Mouse (Mus musculus): ENCODE data around the gene Tril. TPM values are rescaled to one million over a fixed set of nuclear protein-coding genes. Genes with fewer than 3 reads are reported as not detected.

The Tril gene
- polyA plus RNA-seq, 1 experiment from 2014 or later: 17.8 TPM

DNA sequence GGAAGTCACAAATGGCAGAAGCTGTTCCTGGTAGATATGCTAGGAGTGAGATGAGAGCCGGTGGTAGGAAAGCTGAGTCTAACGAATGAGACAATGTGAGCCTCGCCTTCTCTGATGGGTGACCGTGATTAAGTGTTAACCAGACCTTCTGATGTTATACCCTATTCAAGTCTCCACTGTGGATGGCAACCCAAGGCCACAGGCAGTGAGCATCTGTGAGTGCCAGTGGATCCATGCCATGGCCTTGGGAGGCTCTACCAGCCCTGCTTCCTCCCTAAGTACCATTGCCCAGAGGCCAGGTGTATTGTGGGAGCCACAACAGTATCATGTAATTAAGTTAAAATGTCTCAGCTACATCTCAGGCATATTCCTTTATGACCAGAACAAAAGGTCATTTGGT, 17.1 kb downstream of the Tril start:
- H3K4me1 ChIP-seq (replicated peaks): peaks cover 17% of the 10 kb centered on the region
- WGBS: 97% methylated on average over 4 of the region's 4 CpGs
- H3K9me3 ChIP-seq: no peaks in the 10 kb centered on the region
- H3K27ac ChIP-seq (replicated peaks): no peak overlapping the region
- no peak overlapping the region for H3K9ac ChIP-seq
- ATAC-seq (ENCODE audit: low FRiP score, low read depth): no peak
- 0 out of 2 replicates have a peak, but pooled peaks cover 2% of the 10 kb centered on the region for H3K27me3 ChIP-seq
- H3K4me3 ChIP-seq: no peak overlapping the region
- no peaks in the 10 kb centered on the region for H3K36me3 ChIP-seq
- H3K4me2 ChIP-seq: no peak overlapping the region

DNA sequence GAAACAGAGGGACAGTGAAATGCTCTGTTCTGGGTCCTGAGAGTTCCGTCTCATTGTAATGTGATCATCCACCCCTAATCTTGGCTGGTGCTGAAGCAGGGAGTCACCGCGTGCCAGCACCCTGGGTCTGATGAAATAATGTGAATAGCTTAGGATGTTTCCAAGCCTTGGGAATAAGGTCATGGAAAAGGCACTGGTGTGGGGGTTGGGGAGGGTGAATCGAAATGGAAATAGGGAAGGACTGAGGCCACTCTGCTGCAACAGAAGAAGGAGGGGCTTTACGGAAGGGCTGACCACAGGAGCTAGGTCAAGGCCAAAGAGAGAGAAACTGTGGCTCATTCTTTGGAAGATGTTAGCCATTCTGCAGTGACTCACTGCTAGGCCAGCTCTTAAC, 18.7 kb downstream of the Tril start:
- no peak overlapping the region for H3K4me3 ChIP-seq
- peaks cover 13% of the 10 kb centered on the region for H3K4me1 ChIP-seq (replicated peaks)
- 61% methylated on average over 5 of the region's 5 CpGs for WGBS
- no peaks in the 10 kb centered on the region for H3K9me3 ChIP-seq
- H3K27ac ChIP-seq (replicated peaks): no peak overlapping the region
- no peak overlapping the region for H3K4me2 ChIP-seq
- ATAC-seq (ENCODE audit: low FRiP score, low read depth): no peak
- H3K9ac ChIP-seq: no peak overlapping the region
- 0 out of 2 replicates have a peak, but pooled peaks cover 2% of the 10 kb centered on the region for H3K27me3 ChIP-seq
- H3K36me3 ChIP-seq: no peaks in the 10 kb centered on the region

DNA sequence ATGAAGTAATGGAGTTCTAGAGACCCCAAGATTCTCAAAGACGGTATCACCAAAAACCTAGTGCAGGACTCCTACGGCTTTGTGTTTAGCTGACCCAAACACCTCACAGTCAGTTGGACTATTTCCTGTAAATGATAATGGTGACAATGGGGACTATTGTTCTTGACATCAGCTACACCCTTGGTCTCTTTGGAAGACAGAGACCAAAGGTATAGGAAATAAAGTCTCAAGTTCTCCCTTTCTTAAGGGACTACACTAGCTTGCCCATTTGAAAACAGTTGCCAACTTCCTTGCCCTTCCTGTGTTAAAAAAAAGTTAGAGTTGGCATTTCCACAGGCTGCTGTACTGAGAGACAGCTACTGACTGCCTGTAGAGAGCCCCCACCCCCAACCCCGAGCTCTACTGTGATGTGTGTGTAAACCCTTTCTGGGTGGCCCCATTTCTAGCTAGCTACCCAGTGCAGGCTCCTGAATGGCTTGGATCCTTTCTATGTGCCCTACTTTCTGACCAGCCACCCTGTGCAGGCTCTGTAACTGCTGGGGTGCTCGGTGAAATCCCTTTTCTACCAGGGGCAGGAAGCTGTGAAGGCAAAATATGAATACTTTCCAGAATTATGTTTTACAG, 19.2 kb downstream of the Tril start:
- no peak for ATAC-seq (ENCODE audit: low FRiP score, low read depth)
- Histone ChIP-seq H3K9ac (no peak overlapping the region), H3K4me1 (replicated peaks) (peaks cover 10% of the 10 kb centered on the region), H3K36me3 (no peaks in the 10 kb centered on the region), H3K4me3 (no peak overlapping the region), H3K4me2 (no peak overlapping the region), H3K27me3 (0 out of 2 replicates have a peak, but pooled peaks cover 2% of the 10 kb centered on the region), H3K9me3 (no peaks in the 10 kb centered on the region), H3K27ac (replicated peaks) (no peak overlapping the region)
- 67% methylated on average over 4 of the region's 4 CpGs for WGBS

DNA sequence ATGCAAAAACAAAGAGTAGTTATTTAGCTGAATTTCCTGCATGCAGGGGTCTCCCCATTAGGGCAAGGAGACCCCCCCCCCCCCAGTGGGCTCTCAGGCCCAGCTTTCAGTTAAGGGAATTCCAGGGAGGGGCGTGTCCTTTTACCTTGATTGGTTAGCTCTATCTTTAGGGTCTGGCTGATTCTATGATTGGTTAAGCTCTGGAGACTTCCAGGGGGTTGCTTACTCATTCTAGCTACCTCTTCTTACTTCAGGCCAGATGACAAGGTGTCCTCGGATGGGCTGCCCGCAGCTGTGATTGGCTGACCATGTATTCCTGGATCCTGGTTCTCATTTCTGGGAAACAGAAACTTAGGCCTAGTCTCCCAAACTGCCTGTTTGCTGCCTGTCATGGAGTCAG, 21.8 kb downstream of the Tril start:
- no peaks in the 10 kb centered on the region for H3K36me3 ChIP-seq
- H3K4me1 ChIP-seq (replicated peaks): peaks cover 19% of the 10 kb centered on the region
- H3K4me3 ChIP-seq: no peak overlapping the region
- no peak overlapping the region for H3K9ac ChIP-seq
- H3K27ac ChIP-seq (replicated peaks): no peak overlapping the region
- WGBS: 89% methylated on average over 3 of the region's 3 CpGs
- no peak overlapping the region for H3K4me2 ChIP-seq
- no peaks in the 10 kb centered on the region for H3K9me3 ChIP-seq
- no peak for ATAC-seq (ENCODE audit: low FRiP score, low read depth)
- 0 out of 2 replicates have a peak, but pooled peaks cover 2% of the 10 kb centered on the region for H3K27me3 ChIP-seq

DNA sequence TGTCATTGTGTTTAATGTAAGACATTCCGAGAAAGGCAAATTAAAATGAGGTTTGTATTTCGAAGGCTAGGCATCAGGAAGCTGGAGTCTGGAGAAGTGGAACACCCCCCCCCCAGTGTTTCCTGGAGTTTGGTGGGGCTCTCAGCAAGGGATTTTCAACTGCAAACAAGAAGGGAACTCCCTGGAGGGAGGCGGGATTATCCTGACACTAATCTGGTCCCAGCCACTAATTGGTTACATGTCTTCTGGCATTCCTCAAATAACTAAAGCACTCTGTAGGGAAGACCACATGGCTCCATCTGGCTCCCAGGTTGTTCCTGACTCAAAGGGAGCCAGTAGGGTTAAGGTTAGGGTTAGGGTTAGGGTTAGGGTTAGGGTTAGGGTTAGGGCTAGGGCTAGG, 23.8 kb downstream of the Tril start:
- Histone ChIP-seq H3K36me3 (no peaks in the 10 kb centered on the region), H3K4me2 (no peak overlapping the region), H3K9me3 (no peaks in the 10 kb centered on the region), H3K27me3 (0 out of 2 replicates have a peak, but pooled peaks cover 2% of the 10 kb centered on the region), H3K27ac (replicated peaks) (no peak overlapping the region), H3K4me3 (no peak overlapping the region), H3K4me1 (replicated peaks) (peaks cover 16% of the 10 kb centered on the region), H3K9ac (no peak overlapping the region)
- 76% methylated on average over 3 of the region's 3 CpGs for WGBS
- ATAC-seq (ENCODE audit: low FRiP score, low read depth): no peak

DNA sequence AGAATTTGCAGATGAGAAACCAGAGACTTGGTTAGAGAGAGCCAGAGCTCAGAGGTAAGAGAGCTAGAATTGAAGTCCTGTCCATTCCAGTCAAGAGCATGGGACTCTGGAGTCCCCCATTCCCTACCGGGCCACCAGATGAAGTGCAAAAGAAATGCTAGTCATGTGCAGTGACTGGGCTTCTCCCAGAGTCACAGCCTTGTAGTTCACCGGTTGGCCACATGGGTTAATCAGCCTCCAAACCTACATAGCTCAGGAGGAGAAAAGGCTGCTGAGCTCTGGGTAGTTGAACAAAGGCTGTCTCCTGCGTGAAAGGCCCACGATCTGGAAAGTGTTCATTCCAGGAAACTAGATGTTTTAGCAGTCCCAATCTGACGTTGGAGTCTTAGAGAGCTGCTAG, 24.8 kb downstream of the Tril start:
- Histone ChIP-seq H3K36me3 (no peaks in the 10 kb centered on the region), H3K4me2 (no peak overlapping the region), H3K27ac (replicated peaks) (no peak overlapping the region), H3K4me1 (replicated peaks) (peaks cover 12% of the 10 kb centered on the region), H3K4me3 (no peak overlapping the region), H3K27me3 (no peaks in the 10 kb centered on the region), H3K9ac (no peak overlapping the region), H3K9me3 (no peaks in the 10 kb centered on the region)
- ATAC-seq (ENCODE audit: low FRiP score, low read depth): peak; percentile 30; the same call in 1 of the 2 replicates
- 16% methylated on average over 5 of the region's 5 CpGs for WGBS

DNA sequence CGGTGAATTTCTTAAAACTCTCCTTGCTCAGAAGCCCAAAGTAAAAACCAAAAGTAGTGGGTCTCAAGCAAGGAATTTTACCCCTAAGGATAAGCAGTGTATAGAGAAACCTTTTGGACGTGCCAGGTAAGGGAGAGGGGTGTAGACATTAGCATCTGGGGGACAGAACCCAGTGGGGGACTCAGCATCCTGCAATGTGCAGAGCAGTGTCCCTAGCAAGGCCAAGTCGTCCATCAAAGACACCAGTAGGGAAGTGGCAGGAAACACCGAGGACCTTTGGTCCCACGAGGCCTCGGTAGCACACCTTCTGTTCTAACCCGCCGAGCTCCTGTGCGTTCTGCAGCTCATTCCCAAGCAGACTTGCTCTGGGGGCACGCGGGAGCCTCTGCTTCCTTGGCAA, 25.6 kb downstream of the Tril start:
- H3K9me3 ChIP-seq: no peaks in the 10 kb centered on the region
- H3K4me1 ChIP-seq (replicated peaks): peaks cover 12% of the 10 kb centered on the region
- H3K36me3 ChIP-seq: no peaks in the 10 kb centered on the region
- 49% methylated on average over 11 of the region's 11 CpGs for WGBS
- ATAC-seq (ENCODE audit: low FRiP score, low read depth): no peak
- H3K27ac ChIP-seq (replicated peaks): no peak overlapping the region
- H3K9ac ChIP-seq: no peak overlapping the region
- H3K4me3 ChIP-seq: no peak overlapping the region
- no peaks in the 10 kb centered on the region for H3K27me3 ChIP-seq
- peak overlapping the region; percentile 35 for H3K4me2 ChIP-seq

DNA sequence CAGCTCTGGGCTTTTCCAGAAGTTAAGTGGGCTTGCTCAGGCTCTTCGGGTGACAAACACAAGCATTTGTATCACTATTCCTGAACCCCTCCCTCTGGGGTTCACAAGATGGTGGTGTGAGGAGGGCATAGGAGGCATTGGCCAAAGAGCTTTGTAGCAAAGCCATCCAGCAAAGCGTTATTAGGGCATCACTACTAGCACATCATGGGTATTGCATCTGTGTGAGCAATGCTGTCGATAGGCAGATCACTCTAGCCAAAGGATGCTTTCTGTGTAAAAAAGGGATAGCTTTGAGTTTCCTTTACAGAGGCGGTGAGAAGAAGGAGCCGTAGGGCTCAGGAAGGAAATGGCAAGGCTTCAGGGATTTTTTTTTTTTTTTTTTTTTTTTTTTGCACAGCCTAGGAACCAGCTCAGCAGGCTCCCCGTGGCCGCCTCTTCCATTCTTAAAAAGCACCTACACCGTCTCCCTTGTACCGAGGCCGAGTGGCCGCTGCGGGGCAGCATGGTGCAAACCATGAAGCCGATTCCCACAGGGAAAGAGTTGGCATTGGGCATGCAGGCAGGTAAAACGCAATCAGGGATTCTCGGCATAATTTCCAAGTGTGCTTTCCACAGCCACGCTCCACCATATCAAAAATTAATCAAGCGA, 26.2 kb downstream of the Tril start:
- Histone ChIP-seq H3K27me3 (no peaks in the 10 kb centered on the region), H3K9ac (no peak overlapping the region)

DNA sequence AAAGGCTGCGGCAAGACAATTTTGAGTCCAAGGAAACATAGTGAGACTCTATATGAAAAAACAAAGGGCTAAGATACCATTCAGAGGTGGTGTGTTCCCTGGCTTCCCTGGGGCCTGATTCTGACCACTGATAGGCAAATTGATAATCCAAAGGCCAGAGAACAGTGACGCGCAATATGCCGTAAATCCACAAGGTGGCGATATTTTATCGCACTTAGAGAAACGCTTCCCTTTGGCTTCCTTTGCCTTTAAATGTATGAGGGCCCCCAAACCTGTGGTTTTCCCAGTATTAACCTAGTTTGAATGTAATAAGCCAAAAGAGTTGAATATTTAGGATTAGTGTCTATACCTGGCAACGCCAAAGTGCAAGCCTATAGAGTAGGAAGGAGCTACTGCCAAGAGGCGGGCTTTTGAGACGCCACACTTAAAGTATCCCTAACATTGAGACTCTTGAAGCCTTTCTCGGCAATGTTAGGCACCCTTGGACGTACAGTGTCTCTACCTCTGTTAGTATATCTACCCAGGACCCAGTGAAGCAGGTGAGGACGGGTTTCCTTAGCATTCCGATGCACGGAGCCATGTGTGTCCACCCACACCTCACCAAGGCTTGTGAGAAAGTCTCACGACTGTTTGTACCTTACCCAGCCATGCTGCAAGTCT, 37.6 kb downstream of the Tril start:
- Histone ChIP-seq H3K36me3 (no peaks in the 10 kb centered on the region), H3K4me3 (no peak overlapping the region), H3K27me3 (no peaks in the 10 kb centered on the region), H3K4me1 (replicated peaks) (0 out of 2 replicates have a peak, but pooled peaks cover 6% of the 10 kb centered on the region), H3K9me3 (no peaks in the 10 kb centered on the region), H3K27ac (replicated peaks) (no peak overlapping the region), H3K9ac (no peak overlapping the region), H3K4me2 (no peak overlapping the region)
- no peak for ATAC-seq (ENCODE audit: low FRiP score, low read depth)
- 44% methylated on average over 16 of the region's 16 CpGs for WGBS

More for the DNA sequence above, 26.2 kb downstream of the Tril start:
- Histone ChIP-seq H3K4me1 (replicated peaks) (peaks cover 12% of the 10 kb centered on the region), H3K4me2 (peak overlapping the region; percentile 35), H3K27ac (replicated peaks) (no peak overlapping the region; the same call in 1 of the 2 replicates), H3K36me3 (no peaks in the 10 kb centered on the region), H3K9me3 (no peaks in the 10 kb centered on the region), H3K4me3 (no peak overlapping the region)
- ATAC-seq (ENCODE audit: low FRiP score, low read depth): peak; percentile 86
- 11% methylated on average over 17 of the region's 17 CpGs for WGBS

DNA sequence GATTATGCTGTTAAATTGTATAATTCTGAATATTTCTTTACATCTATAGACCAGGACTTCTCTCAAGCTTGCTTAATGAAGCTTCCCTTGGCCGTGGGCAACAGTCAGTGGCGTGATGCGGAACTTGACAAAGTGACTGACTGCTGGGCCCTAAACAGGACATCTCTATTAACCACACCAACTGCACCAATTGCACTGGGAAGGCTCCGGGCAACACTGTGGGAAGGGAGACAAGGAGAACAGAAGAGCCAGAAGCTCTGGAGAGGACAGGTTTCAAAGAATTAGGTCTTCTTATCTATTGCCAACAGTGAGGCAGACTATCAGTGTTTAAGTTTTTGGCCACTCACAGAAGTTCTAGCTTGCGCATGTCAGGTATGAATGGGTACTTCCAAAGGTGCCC, 38.4 kb downstream of the Tril start:
- H3K4me1 ChIP-seq (replicated peaks): 0 out of 2 replicates have a peak, but pooled peaks cover 6% of the 10 kb centered on the region
- 84% methylated on average over 5 of the region's 5 CpGs for WGBS
- H3K27ac ChIP-seq (replicated peaks): no peak overlapping the region
- H3K9me3 ChIP-seq: no peaks in the 10 kb centered on the region
- no peak for ATAC-seq (ENCODE audit: low FRiP score, low read depth)
- no peak overlapping the region for H3K4me2 ChIP-seq
- H3K27me3 ChIP-seq: no peaks in the 10 kb centered on the region
- no peak overlapping the region for H3K9ac ChIP-seq
- H3K4me3 ChIP-seq: no peak overlapping the region
- no peaks in the 10 kb centered on the region for H3K36me3 ChIP-seq

DNA sequence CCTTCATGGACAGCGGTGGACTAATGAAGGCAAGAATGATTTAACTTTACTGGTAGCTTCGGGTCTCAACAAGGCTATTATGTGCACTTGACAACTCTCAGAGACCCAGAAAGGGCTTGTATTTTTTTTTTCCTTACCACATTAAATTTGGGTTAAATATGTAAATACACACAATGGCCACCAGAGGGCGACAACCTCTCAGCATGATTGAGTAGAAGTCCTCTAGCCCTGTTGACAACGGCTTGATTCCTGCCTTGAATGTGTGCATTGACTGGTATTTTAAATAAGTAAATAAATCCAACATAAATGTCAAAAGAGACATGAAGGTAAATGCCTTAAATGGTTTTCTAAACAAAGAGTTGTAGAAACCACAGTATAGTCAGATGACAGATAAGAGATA, 39.5 kb downstream of the Tril start:
- Histone ChIP-seq H3K27ac (replicated peaks) (no peak overlapping the region), H3K9ac (no peak overlapping the region), H3K4me1 (replicated peaks) (0 out of 2 replicates have a peak, but pooled peaks cover 6% of the 10 kb centered on the region), H3K4me2 (no peak overlapping the region), H3K4me3 (no peak overlapping the region), H3K9me3 (no peaks in the 10 kb centered on the region), H3K27me3 (no peaks in the 10 kb centered on the region), H3K36me3 (no peaks in the 10 kb centered on the region)
- no peak for ATAC-seq (ENCODE audit: low FRiP score, low read depth)
- WGBS: 10% methylated on average over 4 of the region's 4 CpGs

DNA sequence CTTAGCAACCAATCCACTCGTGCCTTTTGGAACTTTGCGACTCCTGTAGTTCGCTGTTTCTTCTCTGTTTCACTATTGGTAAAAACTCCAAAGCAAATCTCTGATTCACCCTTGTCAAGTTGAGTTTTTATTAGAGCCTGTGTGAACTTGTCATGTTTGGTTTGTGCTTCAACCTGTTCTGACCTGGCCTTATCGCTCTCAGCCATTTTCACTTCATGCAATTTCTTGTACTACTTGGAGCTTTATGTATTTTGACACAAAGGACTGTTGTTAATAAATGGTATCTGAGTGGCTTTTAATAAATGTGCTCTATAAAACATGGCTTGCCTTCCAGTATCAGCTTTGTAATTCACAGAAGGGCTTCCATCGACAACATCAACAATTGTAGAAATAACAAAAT, 40.6 kb downstream of the Tril start:
- H3K36me3 ChIP-seq: no peaks in the 10 kb centered on the region
- 85% methylated on average over 5 of the region's 5 CpGs for WGBS

More for the DNA sequence above, 40.6 kb downstream of the Tril start:
- no peak overlapping the region for H3K4me2 ChIP-seq
- no peak overlapping the region for H3K4me3 ChIP-seq
- H3K9me3 ChIP-seq: no peaks in the 10 kb centered on the region
- H3K4me1 ChIP-seq (replicated peaks): 0 out of 2 replicates have a peak, but pooled peaks cover 6% of the 10 kb centered on the region
- ATAC-seq (ENCODE audit: low FRiP score, low read depth): no peak
- no peaks in the 10 kb centered on the region for H3K27me3 ChIP-seq
- H3K27ac ChIP-seq (replicated peaks): no peak overlapping the region
- no peak overlapping the region for H3K9ac ChIP-seq
